Mouse (Mus musculus) heart, embryonic 11.5 days (tissue): ENCODE results near the gene Csrnp1. TPM values are rescaled to one million over a fixed set of nuclear protein-coding genes. Genes with fewer than 3 reads are reported as not detected.
A peak's percentile ranks its signal among the peaks of the same experiment; 100 is the strongest.

Experiments
- ATAC-seq: fragments of 200-750 bp; cut with Nextera tagmentation; replicated peaks from 2 replicates; pipeline ENCODE4 v1.8.0; 2017; ENCODE audit warnings: moderate library complexity; ENCODE audit not compliant: insufficient number of reproducible peaks, low FRiP score, low TSS enrichment
- H3K27ac ChIP-seq: fragments of 300-500 bp; sonication (generic); 2 replicates; pipeline ENCODE4 v1.5.1; 2014; ENCODE audit warnings: mild to moderate bottlenecking, low read depth, low read length
- H3K27me3 ChIP-seq: fragments of 300-500 bp; sonication (generic); 2 replicates; pipeline ENCODE4 v1.6.1; 2014; ENCODE audit warnings: mild to moderate bottlenecking, low read length, mixed read lengths; ENCODE audit not compliant: control insufficient read depth, insufficient read depth
- H3K36me3 ChIP-seq: fragments of 300-500 bp; sonication (generic); 2 replicates; pipeline ENCODE4 v1.6.1; 2014; ENCODE audit warnings: mild to moderate bottlenecking, low read length, moderate library complexity, mixed read lengths; ENCODE audit not compliant: control insufficient read depth, insufficient read depth
- H3K4me1 ChIP-seq: fragments of 300-500 bp; sonication (generic); 2 replicates; pipeline ENCODE4 v1.6.1; 2014; ENCODE audit warnings: low read length; ENCODE audit not compliant: control insufficient read depth, insufficient read depth
- H3K4me2 ChIP-seq: fragments of 300-500 bp; sonication (generic); 2 replicates; pipeline ENCODE4 v1.6.1; 2014; ENCODE audit warnings: mild to moderate bottlenecking, moderate library complexity
- H3K4me3 ChIP-seq: fragments of 300-500 bp; sonication (generic); 2 replicates; pipeline ENCODE4 v1.5.1; 2014; ENCODE audit warnings: low read depth, low read length
- H3K9ac ChIP-seq: fragments of 300-500 bp; sonication (generic); 2 replicates; pipeline ENCODE4 v1.6.1; 2014; ENCODE audit warnings: mild to moderate bottlenecking, low read depth, low read length, moderate library complexity
- H3K9me3 ChIP-seq: fragments of 300-500 bp; sonication (generic); replicated peaks from 2 replicates; pipeline ENCODE4 v1.6.1; 2016; ENCODE audit warnings: low read length; ENCODE audit not compliant: control insufficient read depth
- WGBS: fragments of 180-500 bp; shearing (Covaris S2); extraction: QIAGEN DNeasy Blood & Tissue Kit; methylation state at CpG from one replicate; pipeline ENCODE4 v1.1.7; 2014; ENCODE audit not compliant: insufficient replicate concordance; 5-methylcytosine and 5-hydroxymethylcytosine counted together
- polyA plus RNA-seq: library from polyadenylated mRNA; unstranded; fragments of >200 nt; fragmentation: Nextera tagmentation; extraction: Ambion mirVana; gene quantifications from 2 replicates; pipeline ENCODE4 v1.2.1, GENCODE M21; 2014

The Csrnp1 gene
- polyA plus RNA-seq, 1 experiment from 2014 or later: 3.3 TPM

GRCm38 (mm10) chr9:119983585-119984535 lies 598 bp downstream of the Csrnp1 start:
- WGBS: 1% methylated on average over 66 of the region's 79 CpGs
- peak; percentile 83 for ATAC-seq
- H3K9ac ChIP-seq: peak overlapping the region; percentile 84
- H3K4me2 ChIP-seq: peak overlapping the region; percentile 95
- H3K4me1 ChIP-seq: peaks cover 50% of the 10 kb centered on the region
- H3K4me3 ChIP-seq: peak overlapping the region; percentile 75
- H3K27me3 ChIP-seq: no peaks in the 10 kb centered on the region
- no peaks in the 10 kb centered on the region for H3K36me3 ChIP-seq
- peak overlapping the region; percentile 98 for H3K27ac ChIP-seq
- no peaks in the 10 kb centered on the region for H3K9me3 ChIP-seq

GRCm38 (mm10) chr9:119982956-119983551 lies 1.4 kb downstream of the Csrnp1 start:
- H3K27me3 ChIP-seq: no peaks in the 10 kb centered on the region
- H3K4me1 ChIP-seq: peaks cover 58% of the 10 kb centered on the region
- H3K4me2 ChIP-seq: peak overlapping the region; percentile 95
- peak overlapping the region; percentile 75 for H3K4me3 ChIP-seq
- ATAC-seq: peak; percentile 27; the same call in 1 of the 2 replicates
- under 1% methylated on average over 45 of the region's 48 CpGs for WGBS
- no peaks in the 10 kb centered on the region for H3K36me3 ChIP-seq
- H3K9me3 ChIP-seq: no peaks in the 10 kb centered on the region
- peak overlapping the region; percentile 84 for H3K9ac ChIP-seq
- H3K27ac ChIP-seq: peak overlapping the region; percentile 98

GRCm38 (mm10) chr9:119982241-119982811 lies 2.1 kb downstream of the Csrnp1 start:
- Histone ChIP-seq H3K36me3 (no peaks in the 10 kb centered on the region), H3K4me3 (peak overlapping the region; percentile 75), H3K4me1 (peaks cover 65% of the 10 kb centered on the region), H3K27me3 (no peaks in the 10 kb centered on the region), H3K9me3 (no peaks in the 10 kb centered on the region), H3K4me2 (peak overlapping the region; percentile 95), H3K9ac (peak overlapping the region; percentile 84), H3K27ac (peak overlapping the region; percentile 98)
- peak; percentile 56 for ATAC-seq
- 1% methylated on average over 11 of the region's 11 CpGs for WGBS

DNA sequence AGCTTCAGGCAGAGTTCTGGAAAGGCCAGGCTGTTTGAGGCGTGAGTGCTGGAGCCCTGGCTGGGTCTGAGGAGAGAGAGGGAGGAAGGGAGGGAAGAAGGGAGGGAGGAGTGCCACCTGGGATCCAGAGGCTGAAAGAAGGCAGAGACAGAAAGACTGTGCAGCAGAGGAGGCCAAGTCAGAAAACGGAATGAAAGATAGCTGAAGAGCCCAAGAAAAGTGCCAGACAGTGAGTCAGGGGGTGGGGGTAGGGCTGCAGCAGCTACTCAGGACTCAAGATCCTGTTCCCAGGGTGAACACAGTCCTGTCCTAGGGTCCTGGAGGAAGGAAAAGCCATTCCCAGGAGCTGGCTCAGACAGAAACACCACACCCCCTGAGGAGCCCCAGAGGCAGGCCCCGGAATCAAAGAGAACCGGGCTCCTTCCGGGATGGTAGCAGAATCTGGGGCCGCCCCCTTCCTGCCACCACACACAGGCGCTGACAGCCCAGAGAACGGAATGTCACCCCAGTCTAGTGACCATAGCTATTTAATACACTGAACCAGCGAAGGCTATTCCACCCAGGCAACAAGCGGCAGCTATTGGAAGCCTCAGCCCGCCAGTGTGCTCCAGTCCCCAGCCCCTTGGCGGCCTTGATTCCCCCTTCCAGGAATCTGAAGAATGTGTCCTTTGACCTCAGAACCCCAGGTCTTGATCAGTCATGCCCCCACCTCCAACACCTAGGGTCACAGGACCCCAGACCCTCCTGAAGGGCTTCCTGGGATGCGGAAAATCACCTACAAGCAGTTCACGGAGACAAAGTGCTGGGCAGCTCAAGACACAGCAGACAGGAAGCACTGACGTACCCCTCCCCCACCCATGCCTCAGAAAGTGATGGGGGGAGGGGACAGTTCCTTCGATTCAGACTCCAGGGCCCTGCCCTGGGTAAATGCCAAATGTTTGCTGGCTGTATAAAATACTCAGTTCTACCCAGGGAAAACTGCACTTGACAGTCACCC lies 3.0 kb downstream of the Csrnp1 start:
- Histone ChIP-seq H3K27me3 (no peaks in the 10 kb centered on the region), H3K4me2 (peak overlapping the region; percentile 95), H3K9me3 (no peaks in the 10 kb centered on the region), H3K27ac (peak overlapping the region; percentile 98), H3K36me3 (no peaks in the 10 kb centered on the region), H3K4me1 (peaks cover 74% of the 10 kb centered on the region), H3K4me3 (peak overlapping the region; percentile 75), H3K9ac (peak overlapping the region; percentile 66)
- 0% methylated on average over 16 of the region's 16 CpGs for WGBS
- ATAC-seq: peak; percentile 27; the same call in 1 of the 2 replicates

DNA sequence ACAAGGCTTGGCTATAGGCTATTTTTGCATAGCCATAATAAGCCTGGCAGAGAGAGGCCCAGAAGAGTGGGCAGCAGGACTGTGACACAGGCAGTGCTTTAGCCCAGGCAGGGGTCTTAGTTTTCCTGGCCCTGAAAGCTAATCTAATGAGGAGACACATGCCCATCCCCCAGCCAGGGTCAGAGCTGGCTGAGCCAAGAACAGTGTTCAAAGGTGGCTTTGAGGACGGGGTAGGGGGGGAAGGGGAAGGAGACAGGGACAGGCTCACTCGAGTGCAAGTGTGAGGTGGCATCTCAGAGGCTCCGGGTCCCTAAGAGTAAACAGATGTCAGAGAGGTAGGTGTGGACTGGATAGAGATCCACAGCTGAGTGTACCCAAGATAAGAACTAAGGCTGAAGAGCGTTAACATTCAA lies 3.7 kb downstream of the Csrnp1 start:
- Histone ChIP-seq H3K4me3 (peak overlapping the region; percentile 75), H3K27ac (peak overlapping the region; percentile 98), H3K36me3 (no peaks in the 10 kb centered on the region), H3K4me1 (peaks cover 76% of the 10 kb centered on the region), H3K9me3 (no peaks in the 10 kb centered on the region), H3K4me2 (peak overlapping the region; percentile 95), H3K27me3 (no peaks in the 10 kb centered on the region), H3K9ac (peak overlapping the region; percentile 66)
- whole genome bisulfite sequencing: 3% methylated on average over 4 of the region's 4 CpGs
- ATAC-seq: 0 out of 2 replicates have a peak, but pooled peaks have one; percentile 0

DNA sequence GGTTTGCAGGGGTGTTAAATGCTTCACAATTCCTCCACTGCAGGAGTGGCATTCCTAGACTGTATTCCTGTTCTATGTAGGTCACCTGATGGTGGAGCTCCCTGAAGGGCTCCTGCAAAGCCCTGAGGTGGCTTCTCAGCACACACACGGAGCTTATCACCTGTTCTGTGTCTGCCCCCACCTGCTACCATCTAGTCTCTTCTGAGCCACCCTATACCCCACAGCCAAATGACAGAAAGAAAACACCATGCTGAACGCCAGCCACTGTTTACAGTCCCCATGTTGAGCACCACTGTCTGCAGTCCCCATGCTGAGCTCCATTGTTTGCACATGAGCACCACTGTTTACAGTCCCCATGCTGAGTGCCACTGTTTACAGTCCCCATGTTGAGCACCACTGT lies 4.7 kb downstream of the Csrnp1 start:
- H3K9me3 ChIP-seq: no peaks in the 10 kb centered on the region

DNA sequence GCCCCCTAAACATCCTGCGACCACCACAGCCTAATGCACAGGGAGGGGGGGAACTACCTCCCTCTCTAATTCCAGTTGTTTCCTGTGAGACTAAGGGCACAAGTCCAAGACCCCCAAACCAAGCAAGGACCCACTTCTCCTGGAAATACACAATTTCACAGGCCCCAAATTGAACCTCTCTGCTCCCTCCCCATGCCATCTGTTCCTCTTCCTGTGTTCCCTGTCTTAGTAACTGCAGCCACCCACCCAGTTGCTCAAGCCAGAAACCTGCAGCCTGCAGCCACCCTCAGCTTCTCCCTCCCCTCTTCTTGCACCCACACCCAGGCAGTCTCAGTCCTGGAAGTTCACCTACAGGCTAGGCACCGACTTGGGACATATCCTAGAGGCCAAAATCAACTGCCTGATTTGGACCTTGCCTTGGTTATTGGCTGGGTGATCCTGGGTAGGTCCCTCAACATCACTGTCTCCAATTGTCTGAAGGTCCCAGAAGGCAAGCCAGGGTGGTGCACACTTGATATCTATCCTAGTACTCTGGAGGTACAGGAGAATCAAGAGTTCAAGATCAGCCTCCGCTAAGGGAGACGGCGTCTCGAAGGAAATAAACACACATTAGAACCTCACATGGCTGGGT lies 5.5 kb downstream of the Csrnp1 start:
- WGBS: 78% methylated on average over 6 of the region's 6 CpGs
- H3K4me2 ChIP-seq: no peak overlapping the region
- H3K4me3 ChIP-seq: no peak overlapping the region
- H3K36me3 ChIP-seq: peaks cover 7% of the 10 kb centered on the region
- ATAC-seq: no peak
- H3K27ac ChIP-seq: no peak overlapping the region
- H3K9me3 ChIP-seq: no peaks in the 10 kb centered on the region
- no peaks in the 10 kb centered on the region for H3K27me3 ChIP-seq
- peaks cover 66% of the 10 kb centered on the region for H3K4me1 ChIP-seq
- no peak overlapping the region for H3K9ac ChIP-seq

More for the DNA sequence above, 4.7 kb downstream of the Csrnp1 start:
- no peak overlapping the region for H3K9ac ChIP-seq
- H3K36me3 ChIP-seq: peaks cover 5% of the 10 kb centered on the region; the same call in 1 of the 2 replicates
- no peak overlapping the region for H3K27ac ChIP-seq
- WGBS: 47% methylated on average over 2 of the region's 2 CpGs
- H3K4me3 ChIP-seq: no peak overlapping the region
- H3K4me2 ChIP-seq: no peak overlapping the region
- H3K27me3 ChIP-seq: no peaks in the 10 kb centered on the region
- no peak for ATAC-seq
- H3K4me1 ChIP-seq: peaks cover 74% of the 10 kb centered on the region
